Comparison of ENCODE assay signal across 10 mouse cellular contexts in the genomic region with DNA sequence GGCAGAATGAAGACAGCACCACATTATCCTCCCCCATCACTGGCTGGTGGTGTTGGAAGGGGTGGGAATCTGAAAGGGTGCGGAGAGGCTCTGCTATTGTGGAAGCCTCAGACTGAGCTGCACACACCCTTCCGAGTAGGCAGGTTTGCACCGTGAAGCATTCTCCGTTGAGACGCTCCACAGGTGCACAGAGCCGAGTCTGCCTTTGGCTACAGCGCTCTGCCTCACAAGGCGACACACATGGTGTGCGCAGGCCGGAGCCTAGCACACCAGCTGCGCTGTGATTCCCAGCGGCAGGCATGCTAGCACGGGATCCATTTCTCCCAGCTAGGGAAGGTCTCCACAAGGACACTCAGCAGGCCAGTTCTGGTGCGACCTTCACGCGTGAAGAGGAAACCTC. TPM values are rescaled to one million over a fixed set of nuclear protein-coding genes. Genes with fewer than 3 reads are reported as not detected.
DNase-seq lines count a peak whose midpoint lies in the region; ATAC-seq and TF ChIP-seq lines count a peak whose summit lies in the region.
"Had no signal": no experiment of that assay in that cellular context is flagged by ENCODE, and none has a peak within 500 bp of the region (broad histone marks: within the 10 kb centered on the region; RNA-seq: fewer than 3 reads in every experiment).

No protein-coding gene starts in this region.

- no peak for TF ChIP-seq EP300 in stomach, postnatal 0 days (optimal IDR thresholded peaks at IDR 0.05)

- TF ChIP-seq POLR2A in brain, embryonic 14.5 days (IDR thresholded peaks at IDR 0.05; ENCODE audit: borderline replicate concordance, extremely low read depth, insufficient read depth, insufficient read length, poor library complexity, severe bottlenecking), result no peak

- H3K4me1 ChIP-seq in kidney, embryonic 16.5 days (ENCODE audit: insufficient read depth, low read length), result peaks cover 11% of the 10 kb centered on the region
- no peaks in the 10 kb centered on the region for H3K4me1 ChIP-seq in stomach, postnatal 0 days (replicated peaks; ENCODE audit: control insufficient read depth, insufficient read depth)

- intact Hi-C loops in left cerebral cortex, postnatal 4 days (cut with DNase I), result no loop called here

- H3K4me2 ChIP-seq in kidney, embryonic 16.5 days (replicated peaks; ENCODE audit: low read depth, low read length), result no peak overlapping the region
- H3K4me2 ChIP-seq in stomach, postnatal 0 days (replicated peaks; ENCODE audit: low read depth), result no peak overlapping the region
- H3K4me2 ChIP-seq: limb, embryonic 13.5 days had no signal

- 0 out of 2 replicates have a peak, but pooled peaks have one; percentile 12 for ATAC-seq in kidney, embryonic 16.5 days (ENCODE audit: low FRiP score, low TSS enrichment)
- ATAC-seq in CD4-positive, CD25-positive, alpha-beta regulatory T cell, adult 4 months, result no peak
- ATAC-seq in stomach, postnatal 0 days (ENCODE audit: low FRiP score, low TSS enrichment), result no peak

- no peaks in the 10 kb centered on the region for H3K36me3 ChIP-seq in kidney, embryonic 16.5 days (ENCODE audit: insufficient read depth, low read length)
- H3K36me3 ChIP-seq in stomach, postnatal 0 days (ENCODE audit: control insufficient read depth, insufficient read depth, low read length), result no peaks in the 10 kb centered on the region
- H3K36me3 ChIP-seq: limb, embryonic 13.5 days had no signal

- no peak overlapping the region for H3K9ac ChIP-seq in kidney, embryonic 16.5 days (replicated peaks; ENCODE audit: low read length)
- no peak overlapping the region for H3K9ac ChIP-seq in stomach, postnatal 0 days (ENCODE audit: low read length)
- H3K9ac ChIP-seq: limb, embryonic 13.5 days had no signal

- no peak for DNase-seq in kidney, adult 11 months
- peak; percentile 67 for DNase-seq in brain, embryonic 14.5 days (ENCODE audit: low read depth)
- DNase-seq in frontal cortex, postnatal 36 days (ENCODE audit: low spot score in 2 of 2), result peak; percentile 63 to 73
- DNase-seq in left cerebral cortex, postnatal 4 days, result peak; percentile 24
- no peak for DNase-seq in stomach, postnatal 0 days (ENCODE audit: low spot score)
- DNase-seq in thymus, postnatal 14 days, result no peak

- no peak overlapping the region for H3K27ac ChIP-seq in kidney, embryonic 16.5 days (ENCODE audit: low read length)
- no peak overlapping the region for H3K27ac ChIP-seq in stomach, postnatal 0 days (replicated peaks)
- H3K27ac ChIP-seq: limb, embryonic 13.5 days had no signal

- no peaks in the 10 kb centered on the region for H3K9me3 ChIP-seq in kidney, embryonic 16.5 days (ENCODE audit: low read length)
- no peaks in the 10 kb centered on the region for H3K9me3 ChIP-seq in stomach, postnatal 0 days (ENCODE audit: control insufficient read depth, low read length)
- H3K9me3 ChIP-seq: limb, embryonic 13.5 days had no signal

- H3K4me3 ChIP-seq in kidney, embryonic 16.5 days (ENCODE audit: low read length), result no peak overlapping the region
- no peak overlapping the region for H3K4me3 ChIP-seq in stomach, postnatal 0 days (ENCODE audit: low read depth, low read length)
- H3K4me3 ChIP-seq: limb, embryonic 13.5 days had no signal

- WGBS in kidney, embryonic 16.5 days, result 73% methylated on average over 16 of the region's 16 CpGs
- WGBS in stomach, postnatal 0 days, result 75% methylated on average over 16 of the region's 16 CpGs

- H3K27me3 ChIP-seq in kidney, embryonic 16.5 days (ENCODE audit: insufficient read depth, low read length), result 0 out of 2 replicates have a peak, but pooled peaks cover 5% of the 10 kb centered on the region
- H3K27me3 ChIP-seq in stomach, postnatal 0 days (ENCODE audit: control insufficient read depth, insufficient read depth, low read length), result no peaks in the 10 kb centered on the region
- H3K27me3 ChIP-seq: limb, embryonic 13.5 days had no signal

- no peak for TF ChIP-seq CTCF in brain, embryonic 14.5 days (IDR thresholded peaks at IDR 0.05; ENCODE audit: borderline replicate concordance, extremely low read depth, insufficient read depth, insufficient read length)
- no peak for TF ChIP-seq CTCF in stomach, postnatal 0 days (IDR thresholded peaks at IDR 0.05; ENCODE audit: low read depth)

RNA-seq across cellular contexts. Expression of gene Rtl6, which starts 47.6 kb away (rescaled TPM):
- 16.6 and 17.7 TPM in 2 replicates for polyA plus RNA-seq in kidney, embryonic 16.5 days (2015; fragmentation: Nextera tagmentation; extraction: Ambion mirVana)
- polyA plus RNA-seq in brain, embryonic 14.5 days (2012; rRNA removed), result 50.4 and 70.9 TPM in 2 replicates
- 10 to 100 TPM; 63.2 to 69.6 TPM for total RNA-seq in left cerebral cortex, postnatal 4 days (2021)
- 1 to 10 TPM; 2.5 to 3.2 TPM for polyA plus RNA-seq in CD4-positive, CD25-positive, alpha-beta regulatory T cell, adult 4 months (2017; shearing (Covaris generic))
- 3.5 and 3.8 TPM in 2 replicates for polyA plus RNA-seq in stomach, postnatal 0 days (2015; fragmentation: Nextera tagmentation; extraction: Ambion mirVana)
- total RNA-seq: MEL had no signal

Comparison
In these comparisons a context has a peak if more than half of its experiments do, and no peak if none do; other contexts are left out.
1. DNase-seq: peak in brain, embryonic 14.5 days (single experiment), frontal cortex, postnatal 36 days (2 of 2) and left cerebral cortex, postnatal 4 days (single experiment); none in kidney, adult 11 months (single experiment), stomach, postnatal 0 days (single experiment) and thymus, postnatal 14 days (single experiment).